Mouse (Mus musculus) kidney, postnatal 36 days (tissue): ENCODE measurements around the gene Sh3glb1.

ENCODE experiments used
- DNase-seq, 2 experiments: peaks; one replicate each; pipeline ENCODE4 v3.0.0; 2021 to 2022; ENCODE audit warnings: mixed read lengths in 2 of 2

Sh3glb1 gene

GRCm38 (mm10) chr3:144669457-144669864 is 50.7 kb downstream of the Sh3glb1 start:
- DNase-seq = no peak

- no peak for DNase-seq
Observed at GRCm38 (mm10) chr3:144668949-144669348, 51.2 kb downstream of the Sh3glb1 start.

GRCm38 (mm10) chr3:144668039-144668438 is 52.1 kb downstream of the Sh3glb1 start:
- no peak for DNase-seq

- peak; percentile 76 to 80 for DNase-seq
Observed at GRCm38 (mm10) chr3:144664363-144665299, 55.5 kb downstream of the Sh3glb1 start.

GRCm38 (mm10) chr3:144663415-144664093 is 56.6 kb downstream of the Sh3glb1 start:
- DNase-seq = no peak

- DNase-seq = no peak
Observed at GRCm38 (mm10) chr3:144662215-144662852, 57.8 kb downstream of the Sh3glb1 start.

GRCm38 (mm10) chr3:144661439-144661838 is 58.7 kb downstream of the Sh3glb1 start:
- no peak for DNase-seq

- DNase-seq = no peak
Observed at GRCm38 (mm10) chr3:144644202-144644601, 75.9 kb downstream of the Sh3glb1 start.

- peak; percentile 71 to 89 for DNase-seq
Observed at GRCm38 (mm10) chr3:144643301-144643871, 76.7 kb downstream of the Sh3glb1 start.

GRCm38 (mm10) chr3:144642141-144642540 is 78.0 kb downstream of the Sh3glb1 start:
- DNase-seq = no peak

GRCm38 (mm10) chr3:144640033-144640432 is 80.1 kb downstream of the Sh3glb1 start:
- DNase-seq = no peak

- no peak for DNase-seq
Observed at GRCm38 (mm10) chr3:144639387-144639786, 80.7 kb downstream of the Sh3glb1 start.

- DNase-seq = no peak
Observed at GRCm38 (mm10) chr3:144638110-144638509, 82.0 kb downstream of the Sh3glb1 start.

- no peak for DNase-seq
Observed at GRCm38 (mm10) chr3:144635236-144635635, 84.9 kb downstream of the Sh3glb1 start.
